Mouse (Mus musculus) ES-Bruce4 (cell line): ENCODE results near the gene 2410004B18Rik. TPM values are rescaled to one million over a fixed set of nuclear protein-coding genes. Genes with fewer than 3 reads are reported as not detected.

Experiments used
- H3K27ac ChIP-seq: 2 replicates; pipeline ENCODE4 v1.5.1; 2012; ENCODE audit warnings: low read length, inconsistent platforms; ENCODE audit not compliant: insufficient read depth
- H3K27me3 ChIP-seq: 2 replicates; pipeline ENCODE4 v1.6.1; 2012; ENCODE audit warnings: mild to moderate bottlenecking, low read length, inconsistent platforms; ENCODE audit not compliant: control insufficient read depth, poor library complexity, insufficient read depth, severe bottlenecking
- H3K36me3 ChIP-seq: 2 replicates; pipeline ENCODE4 v1.6.1; 2012; ENCODE audit warnings: inconsistent platforms, mild to moderate bottlenecking, low read length, moderate library complexity; ENCODE audit not compliant: control insufficient read depth, poor library complexity, insufficient read depth, severe bottlenecking
- H3K4me1 ChIP-seq: one replicate; pipeline ENCODE4 v1.8.1; 2011; ENCODE audit warnings: low read length; ENCODE audit not compliant: control insufficient read depth, insufficient read depth
- H3K4me3 ChIP-seq: 2 replicates; pipeline ENCODE4 v1.5.1; 2011; ENCODE audit warnings: low read depth, mild to moderate bottlenecking, low read length
- H3K9ac ChIP-seq: 2 replicates; pipeline ENCODE4 v1.6.1; 2012; ENCODE audit warnings: low read depth, mild to moderate bottlenecking, inconsistent platforms; ENCODE audit not compliant: poor library complexity, severe bottlenecking
- H3K9me3 ChIP-seq: replicated peaks from 2 replicates; pipeline ENCODE4 v1.6.1; 2012; ENCODE audit warnings: mild to moderate bottlenecking, low read length, inconsistent platforms; ENCODE audit not compliant: control insufficient read depth, poor library complexity, insufficient read depth, severe bottlenecking
- CTCF ChIP-seq: IDR thresholded peaks from one replicate; pipeline ENCODE4 v1.8.1; 2011; ENCODE audit warnings: low read depth, low read length
- EP300 ChIP-seq: IDR thresholded peaks from 2 replicates; pipeline ENCODE4 v1.6.1; 2011; ENCODE audit warnings: low read depth, low read length; ENCODE audit not compliant: insufficient read depth
- POLR2A ChIP-seq: IDR thresholded peaks from one replicate; pipeline ENCODE4 v1.8.1; 2011; ENCODE audit warnings: low read length; ENCODE audit not compliant: insufficient read depth
- polyA plus RNA-seq: library from polyadenylated mRNA; stranded (reverse); fragments of >200 nt; gene quantifications from 2 replicates; pipeline ENCODE4 v1.2.4, GENCODE M21; 2011; ENCODE audit warnings: low read depth; ENCODE audit not compliant: missing spikeins, insufficient read depth, insufficient read length

2410004B18Rik gene
- polyA plus RNA-seq, 1 experiment = 30.1 TPM

DNA sequence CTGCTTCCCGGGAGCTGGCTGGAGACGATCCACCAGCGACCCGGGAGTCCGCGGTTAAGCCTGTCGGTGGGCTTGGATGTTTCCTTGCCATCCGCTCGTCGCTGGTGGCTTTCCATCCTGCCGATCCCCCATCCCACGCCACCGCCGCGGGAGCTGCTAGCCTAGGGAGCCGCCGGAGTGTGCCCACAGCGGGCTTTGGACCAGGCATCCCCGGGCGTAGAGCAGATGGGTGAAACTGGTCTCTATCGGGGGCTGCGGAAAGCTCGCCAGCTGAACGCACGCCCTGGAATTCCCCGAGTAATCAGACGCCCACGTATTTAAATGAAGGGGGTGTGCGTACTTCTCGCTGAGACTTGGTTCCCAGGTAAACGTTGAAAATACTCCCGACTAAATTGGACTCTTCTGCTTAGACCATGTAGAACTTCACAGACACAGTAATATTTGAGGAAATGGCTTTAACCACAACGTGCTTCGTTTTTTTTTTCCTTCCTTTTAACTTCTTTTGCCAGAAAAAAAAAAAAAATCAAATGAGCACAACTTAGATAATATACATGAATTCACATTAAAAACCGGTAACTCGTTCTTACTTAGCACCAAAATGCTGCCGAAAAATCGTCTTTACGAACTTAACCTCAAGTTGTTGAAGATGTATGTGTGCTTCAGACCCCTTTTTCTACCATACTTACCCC is 13.0 kb upstream of the 2410004B18Rik start:
- Histone ChIP-seq H3K4me1 (peaks cover 2% of the 10 kb centered on the region), H3K9ac (peak overlapping the region; percentile 94), H3K36me3 (peaks cover 4% of the 10 kb centered on the region; the same call in 1 of the 2 replicates), H3K9me3 (no peaks in the 10 kb centered on the region), H3K27me3 (no peaks in the 10 kb centered on the region), H3K27ac (no peak overlapping the region), H3K4me3 (peak overlapping the region; percentile 88)
- TF ChIP-seq EP300 (no peak), CTCF (no peak), POLR2A (no peak)

DNA sequence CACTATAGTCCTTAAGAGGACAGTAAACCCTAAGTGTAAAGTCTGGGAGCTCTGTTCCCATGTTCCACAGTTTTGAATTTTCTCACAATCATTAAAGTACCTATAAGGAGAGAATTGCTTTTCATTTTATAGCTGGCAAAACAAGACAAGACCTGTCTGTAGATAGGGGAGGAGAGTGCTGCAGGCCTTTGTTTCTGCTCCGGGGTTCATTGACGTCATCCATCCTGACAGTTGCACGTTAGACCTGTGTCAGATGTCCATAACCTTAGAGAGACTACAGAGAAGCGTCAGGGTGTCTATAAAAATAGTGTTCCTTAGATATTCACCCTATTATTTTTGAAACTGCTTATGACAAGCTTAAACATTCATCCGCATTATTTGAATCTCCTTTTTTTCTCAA is 12.3 kb upstream of the 2410004B18Rik start:
- no peaks in the 10 kb centered on the region for H3K27me3 ChIP-seq
- H3K9ac ChIP-seq = no peak overlapping the region
- H3K9me3 ChIP-seq = no peaks in the 10 kb centered on the region
- no peak overlapping the region for H3K4me3 ChIP-seq
- peaks cover 2% of the 10 kb centered on the region for H3K4me1 ChIP-seq
- H3K36me3 ChIP-seq = peaks cover 5% of the 10 kb centered on the region
- H3K27ac ChIP-seq = no peak overlapping the region
- no peak for TF ChIP-seq POLR2A
- no peak for TF ChIP-seq CTCF
- no peak for TF ChIP-seq EP300

- Histone ChIP-seq H3K27me3 (no peaks in the 10 kb centered on the region), H3K36me3 (peaks cover 26% of the 10 kb centered on the region), H3K9me3 (no peaks in the 10 kb centered on the region), H3K27ac (no peak overlapping the region), H3K4me3 (no peak overlapping the region), H3K4me1 (no peaks in the 10 kb centered on the region), H3K9ac (no peak overlapping the region)
- TF ChIP-seq CTCF (no peak), EP300 (no peak), POLR2A (no peak)
These were observed 8.1 kb upstream of the 2410004B18Rik start for GRCm38 (mm10) chr3:145929525-145930400.

DNA sequence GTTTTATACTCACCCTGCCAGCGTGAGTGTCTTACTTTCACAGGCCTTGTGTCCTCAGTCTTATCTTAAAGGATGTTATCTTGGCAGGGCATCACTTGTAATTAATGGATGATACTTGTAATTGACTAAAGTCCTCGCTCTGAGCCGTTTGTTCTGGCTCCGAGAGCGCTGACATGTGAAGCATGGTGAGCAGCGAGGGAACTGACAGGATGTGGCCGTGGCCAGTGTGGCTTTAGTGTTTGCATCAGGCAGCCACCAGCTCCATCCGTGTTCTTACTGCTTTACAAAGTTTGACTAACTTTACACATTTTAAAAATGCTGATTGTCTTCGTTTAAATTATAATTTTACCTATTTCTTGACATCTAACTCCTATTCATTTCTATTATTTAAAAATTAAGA is 4.0 kb upstream of the 2410004B18Rik start:
- no peak overlapping the region for H3K27ac ChIP-seq
- no peaks in the 10 kb centered on the region for H3K27me3 ChIP-seq
- no peaks in the 10 kb centered on the region for H3K9me3 ChIP-seq
- H3K36me3 ChIP-seq = peaks cover 22% of the 10 kb centered on the region
- no peaks in the 10 kb centered on the region for H3K4me1 ChIP-seq
- H3K4me3 ChIP-seq = no peak overlapping the region
- no peak overlapping the region for H3K9ac ChIP-seq
- TF ChIP-seq CTCF (no peak), EP300 (no peak), POLR2A (no peak)

DNA sequence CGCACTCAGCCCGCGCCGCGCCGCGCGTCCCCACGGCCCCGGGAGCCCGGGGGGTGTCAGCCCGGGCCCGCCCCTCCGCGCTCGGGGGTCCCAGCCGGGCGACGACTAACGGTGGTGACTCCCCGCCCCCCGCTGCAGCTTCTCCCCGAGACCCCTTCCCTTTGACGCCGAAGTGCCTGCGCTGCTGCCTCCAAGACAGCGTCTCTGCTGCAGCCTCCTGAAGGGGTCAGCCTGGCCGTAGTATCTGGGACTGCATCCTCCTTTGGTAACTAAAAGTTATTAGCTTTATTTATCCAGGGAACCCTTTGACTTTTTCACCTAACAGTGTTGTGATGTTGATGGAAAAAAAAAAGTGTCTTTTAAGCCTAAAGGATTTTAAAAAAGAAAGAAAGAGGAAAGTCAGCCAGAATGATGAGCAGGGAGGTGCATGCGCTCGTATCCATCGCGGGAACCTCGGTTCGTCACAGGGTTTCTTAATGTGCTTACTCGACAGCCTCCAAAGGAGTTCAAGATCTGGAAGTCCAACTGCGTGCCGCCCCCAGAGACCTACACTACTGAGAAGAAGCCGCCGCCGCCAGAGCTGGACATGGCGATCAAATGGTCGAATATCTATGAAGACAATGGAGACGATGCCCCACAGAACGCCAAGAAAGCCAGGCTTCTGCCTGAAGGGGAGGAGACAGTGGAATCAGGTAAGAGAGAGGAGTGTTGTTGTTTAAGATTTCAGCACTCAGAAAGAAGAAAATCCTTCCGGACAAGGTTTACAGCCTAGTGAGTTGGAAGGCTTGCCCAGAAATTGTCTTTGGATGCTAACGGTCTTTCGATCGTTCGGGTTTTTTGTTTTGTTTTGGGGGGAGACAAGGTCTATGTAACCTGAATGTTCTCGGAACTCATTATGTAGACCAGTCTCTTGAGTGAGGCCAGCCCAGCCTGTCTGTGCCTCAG is 863 bp downstream of the 2410004B18Rik start:
- H3K27ac ChIP-seq = no peak overlapping the region
- peak overlapping the region; percentile 97 for H3K4me3 ChIP-seq
- no peaks in the 10 kb centered on the region for H3K9me3 ChIP-seq
- peaks cover 1% of the 10 kb centered on the region for H3K4me1 ChIP-seq
- H3K27me3 ChIP-seq = no peaks in the 10 kb centered on the region
- peak overlapping the region; percentile 98 for H3K9ac ChIP-seq
- TF ChIP-seq CTCF (no peak), EP300 (no peak), POLR2A (no peak)
- H3K36me3 ChIP-seq = peaks cover 24% of the 10 kb centered on the region
